Comparison of ENCODE assay signal across 1 mouse cellular context in the genomic region with DNA sequence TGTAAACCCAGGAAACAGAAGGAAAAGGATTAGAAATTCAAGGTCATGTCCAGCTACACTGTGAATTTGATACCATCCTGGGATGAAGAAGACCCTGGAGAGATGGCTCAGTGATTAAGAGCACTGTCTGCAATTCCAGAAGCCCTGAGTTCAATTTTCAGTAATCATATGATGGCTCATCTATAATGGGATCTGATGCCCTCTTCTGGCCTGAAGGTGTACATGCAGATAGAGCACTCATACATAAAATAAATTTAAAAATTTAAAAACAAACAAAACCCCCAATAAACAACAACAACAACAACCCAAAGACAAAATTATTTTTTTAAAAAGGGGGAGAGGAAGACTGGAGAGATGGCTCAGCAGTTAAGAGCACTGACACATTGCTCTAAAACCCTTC.
A peak's percentile ranks its signal among the peaks of the same experiment; 100 is the strongest.
TF ChIP-seq lines count a peak whose summit lies in the region.

No protein-coding gene starts in this region.

TF ChIP-seq in MEL, 35 proteins besides CTCF, POLR2A, EP300 and RAD21:
- TF ChIP-seq USF2 (IDR thresholded peaks at IDR 0.05; ENCODE audit: borderline replicate concordance in 1 of 2, insufficient read depth in 1 of 2, low read depth in 1 of 2, low read length in 2 of 2), result no peak
- TF ChIP-seq ZC3H11A (IDR thresholded peaks at IDR 0.05; ENCODE audit: low read depth, low read length), result peak; percentile 79
- peak; percentile 9; the same call in 1 of the 2 replicates for TF ChIP-seq SIN3A (IDR thresholded peaks at IDR 0.05; ENCODE audit: low read length)
- no peak for TF ChIP-seq ZKSCAN1 (IDR thresholded peaks at IDR 0.05; ENCODE audit: low read depth, low read length)
- no peak for TF ChIP-seq TAL1 (IDR thresholded peaks at IDR 0.05; ENCODE audit: low read length)
- TF ChIP-seq GABPA (IDR thresholded peaks at IDR 0.05; ENCODE audit: low read depth, low read length), result no peak
- TF ChIP-seq SMC3 (IDR thresholded peaks at IDR 0.05; ENCODE audit: low read depth, low read length), result peak; percentile 79
